Mouse (Mus musculus): Measurements from ENCODE around the gene Olfr113. TPM values are rescaled to one million over a fixed set of nuclear protein-coding genes. Genes with fewer than 3 reads are reported as not detected.

The Olfr113 gene
- polyA plus RNA-seq, 1 experiment from 2014 or later, result not detected

Other genes starting within 250 kb of the Olfr113 start
- not detected in 2 replicates for gene Olfr103, start 238.0 kb downstream of the Olfr113 start, polyA plus RNA-seq (2016; fragmentation: Nextera tagmentation; extraction: Ambion mirVana)
- gene Olfr104-ps, start 218.1 kb downstream of the Olfr113 start, polyA plus RNA-seq (2016; fragmentation: Nextera tagmentation; extraction: Ambion mirVana), result not detected in 2 replicates
- not detected in 2 replicates for gene Olfr105-ps, start 198.6 kb downstream of the Olfr113 start, polyA plus RNA-seq (2016; fragmentation: Nextera tagmentation; extraction: Ambion mirVana)
- gene Olfr106-ps, start 187.3 kb downstream of the Olfr113 start, polyA plus RNA-seq (2016; fragmentation: Nextera tagmentation; extraction: Ambion mirVana), result not detected in 2 replicates
- gene Olfr107, start 178.4 kb downstream of the Olfr113 start, polyA plus RNA-seq (2016; fragmentation: Nextera tagmentation; extraction: Ambion mirVana), result not detected in 2 replicates
- gene Olfr108, start 132.2 kb downstream of the Olfr113 start, polyA plus RNA-seq (2016; fragmentation: Nextera tagmentation; extraction: Ambion mirVana), result not detected in 2 replicates
- not detected in 2 replicates for gene Olfr109, start 118.7 kb downstream of the Olfr113 start, polyA plus RNA-seq (2016; fragmentation: Nextera tagmentation; extraction: Ambion mirVana)
- gene H2-M2, start 94.1 kb downstream of the Olfr113 start, polyA plus RNA-seq (2016; fragmentation: Nextera tagmentation; extraction: Ambion mirVana), result not detected in 2 replicates
- not detected in 2 replicates for gene Olfr110, start 85.2 kb downstream of the Olfr113 start, polyA plus RNA-seq (2016; fragmentation: Nextera tagmentation; extraction: Ambion mirVana)
- gene Olfr111, start 69.6 kb downstream of the Olfr113 start, polyA plus RNA-seq (2016; fragmentation: Nextera tagmentation; extraction: Ambion mirVana), result not detected in 2 replicates
- gene Olfr112, start 8.2 kb downstream of the Olfr113 start, polyA plus RNA-seq (2016; fragmentation: Nextera tagmentation; extraction: Ambion mirVana), result not detected in 2 replicates
- gene Olfr114, start 15.1 kb upstream of the Olfr113 start, polyA plus RNA-seq (2016; fragmentation: Nextera tagmentation; extraction: Ambion mirVana), result not detected in 2 replicates
- not detected in 2 replicates for gene Olfr115, start 49.4 kb upstream of the Olfr113 start, polyA plus RNA-seq (2016; fragmentation: Nextera tagmentation; extraction: Ambion mirVana)
- not detected in 2 replicates for gene Olfr116, start 49.5 kb upstream of the Olfr113 start, polyA plus RNA-seq (2016; fragmentation: Nextera tagmentation; extraction: Ambion mirVana)
- not detected in 2 replicates for gene Olfr117, start 86.1 kb upstream of the Olfr113 start, polyA plus RNA-seq (2016; fragmentation: Nextera tagmentation; extraction: Ambion mirVana)
- not detected in 2 replicates for gene Olfr118, start 89.3 kb upstream of the Olfr113 start, polyA plus RNA-seq (2016; fragmentation: Nextera tagmentation; extraction: Ambion mirVana)
- not detected in 2 replicates for gene Olfr119, start 118.9 kb upstream of the Olfr113 start, polyA plus RNA-seq (2016; fragmentation: Nextera tagmentation; extraction: Ambion mirVana)
- gene Olfr120, start 144.1 kb upstream of the Olfr113 start, polyA plus RNA-seq (2016; fragmentation: Nextera tagmentation; extraction: Ambion mirVana), result not detected in 2 replicates
- not detected in 2 replicates for gene Olfr121, start 171.2 kb upstream of the Olfr113 start, polyA plus RNA-seq (2016; fragmentation: Nextera tagmentation; extraction: Ambion mirVana)
- not detected in 2 replicates for gene Olfr122, start 190.9 kb upstream of the Olfr113 start, polyA plus RNA-seq (2016; fragmentation: Nextera tagmentation; extraction: Ambion mirVana)
- not detected in 2 replicates for gene Olfr123, start 215.9 kb upstream of the Olfr113 start, polyA plus RNA-seq (2016; fragmentation: Nextera tagmentation; extraction: Ambion mirVana)
- not detected in 2 replicates for gene Olfr124, start 222.2 kb upstream of the Olfr113 start, polyA plus RNA-seq (2016; fragmentation: Nextera tagmentation; extraction: Ambion mirVana)

Data from hindbrain, embryonic 10.5 days (tissue).